Mouse (Mus musculus) ES-E14 (cell line): ENCODE results near the gene Washc2.

Experiments used
- CHD2 ChIP-seq: IDR thresholded peaks from 2 replicates; pipeline ENCODE4 v1.6.1; 2014; ENCODE audit warnings: mild to moderate bottlenecking, low read depth, low read length, inconsistent platforms
- MAFK ChIP-seq: IDR thresholded peaks from 2 replicates; pipeline ENCODE4 v1.6.1; 2014; ENCODE audit warnings: mild to moderate bottlenecking, low read depth, low read length, inconsistent platforms; ENCODE audit not compliant: insufficient read depth

DNA sequence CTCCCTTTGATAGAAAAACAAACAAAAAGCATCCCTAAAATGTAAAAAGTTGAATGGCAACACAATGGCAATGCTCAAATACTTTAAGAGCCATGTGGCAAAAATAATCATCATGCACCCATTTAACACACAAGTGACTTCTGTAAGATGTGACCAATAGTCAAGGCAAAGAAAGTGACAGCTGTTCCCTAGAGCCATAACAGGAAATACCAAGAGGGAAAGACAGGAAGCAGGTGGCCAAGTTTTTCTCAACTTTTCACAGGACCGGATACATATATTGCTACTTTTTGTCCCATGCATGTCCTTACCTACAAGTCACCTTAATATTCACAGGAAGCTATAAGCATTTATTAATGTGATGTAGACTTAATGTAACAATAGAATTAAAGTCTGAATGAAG, 18.4 kb upstream of the Washc2 start:
- no peak for TF ChIP-seq CHD2
- TF ChIP-seq MAFK, result no peak
